Mouse (Mus musculus): ENCODE measurements around the gene Kcnh7. TPM values are rescaled to one million over a fixed set of nuclear protein-coding genes. Genes with fewer than 3 reads are reported as not detected.

Kcnh7 gene
- polyA plus RNA-seq, 1 experiment from 2014 or later, result 0.16 TPM

DNA sequence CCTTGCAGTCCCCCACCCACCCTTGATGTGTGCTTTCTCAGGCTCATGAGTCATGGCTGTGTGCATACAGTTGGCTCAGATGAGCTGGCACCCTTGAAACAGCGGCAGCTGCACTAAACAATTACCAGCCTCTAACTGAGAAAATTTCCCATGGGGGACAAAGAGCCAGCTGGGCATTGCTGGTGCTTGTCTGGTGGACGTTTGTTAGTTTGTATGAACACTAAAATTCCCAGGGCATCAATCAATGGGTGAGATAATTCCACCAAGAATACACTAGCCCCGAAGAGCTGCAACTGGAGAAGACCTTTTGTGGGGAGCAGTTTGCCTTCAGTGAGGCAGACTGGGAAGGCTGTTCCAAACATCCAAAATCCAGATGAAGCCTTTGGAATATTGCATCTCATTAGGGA, 376.6 kb downstream of the Kcnh7 start:
- no peaks in the 10 kb centered on the region for H3K27me3 ChIP-seq (replicated peaks; ENCODE audit: control insufficient read depth, insufficient read depth, low read length)
- H3K27ac ChIP-seq (ENCODE audit: low read depth, low read length), result no peak overlapping the region
- H3K9ac ChIP-seq (ENCODE audit: low read depth, low read length), result no peak overlapping the region
- no peaks in the 10 kb centered on the region for H3K4me1 ChIP-seq (replicated peaks; ENCODE audit: control insufficient read depth, insufficient read depth, low read length)
- 57% methylated on average over 3 of the region's 3 CpGs for WGBS
- ATAC-seq (replicated peaks; ENCODE audit: low FRiP score) (no peak), DNase-seq (ENCODE audit: low spot score) (no peak)
- no peaks in the 10 kb centered on the region for H3K36me3 ChIP-seq (ENCODE audit: control insufficient read depth, insufficient read depth, low read length)
- H3K9me3 ChIP-seq (ENCODE audit: control insufficient read depth, low read length), result no peaks in the 10 kb centered on the region
- H3K4me3 ChIP-seq (ENCODE audit: low read depth, low read length), result no peak overlapping the region
- no peak overlapping the region for H3K4me2 ChIP-seq

DNA sequence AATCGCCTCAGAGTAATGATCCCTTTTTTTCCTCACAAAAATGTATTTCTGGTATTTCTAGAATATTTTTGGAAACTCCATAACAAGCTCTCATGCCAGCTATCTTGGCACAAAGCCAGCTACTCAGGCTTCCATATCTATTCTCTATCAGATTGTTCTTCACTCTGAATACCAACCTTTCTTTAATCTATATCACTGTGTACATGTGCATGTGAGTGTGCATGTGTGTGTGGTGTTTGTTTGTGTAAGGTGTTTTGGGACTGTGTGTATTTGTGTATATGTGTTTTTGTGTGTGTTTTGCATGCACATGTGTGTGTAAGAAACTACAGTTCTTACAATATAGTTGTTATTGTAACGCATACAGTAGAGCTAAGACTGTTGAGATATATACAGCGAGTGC, 377.2 kb downstream of the Kcnh7 start:
- H3K27ac ChIP-seq (ENCODE audit: low read depth, low read length), result no peak overlapping the region
- H3K4me1 ChIP-seq (replicated peaks; ENCODE audit: control insufficient read depth, insufficient read depth, low read length), result no peaks in the 10 kb centered on the region
- H3K27me3 ChIP-seq (replicated peaks; ENCODE audit: control insufficient read depth, insufficient read depth, low read length), result no peaks in the 10 kb centered on the region
- no peaks in the 10 kb centered on the region for H3K36me3 ChIP-seq (ENCODE audit: control insufficient read depth, insufficient read depth, low read length)
- WGBS, result 77% methylated on average over 3 of the region's 3 CpGs
- ATAC-seq (replicated peaks; ENCODE audit: low FRiP score) (no peak), DNase-seq (ENCODE audit: low spot score) (no peak)
- no peak overlapping the region for H3K4me2 ChIP-seq
- no peaks in the 10 kb centered on the region for H3K9me3 ChIP-seq (ENCODE audit: control insufficient read depth, low read length)
- no peak overlapping the region for H3K9ac ChIP-seq (ENCODE audit: low read depth, low read length)
- H3K4me3 ChIP-seq (ENCODE audit: low read depth, low read length), result no peak overlapping the region

DNA sequence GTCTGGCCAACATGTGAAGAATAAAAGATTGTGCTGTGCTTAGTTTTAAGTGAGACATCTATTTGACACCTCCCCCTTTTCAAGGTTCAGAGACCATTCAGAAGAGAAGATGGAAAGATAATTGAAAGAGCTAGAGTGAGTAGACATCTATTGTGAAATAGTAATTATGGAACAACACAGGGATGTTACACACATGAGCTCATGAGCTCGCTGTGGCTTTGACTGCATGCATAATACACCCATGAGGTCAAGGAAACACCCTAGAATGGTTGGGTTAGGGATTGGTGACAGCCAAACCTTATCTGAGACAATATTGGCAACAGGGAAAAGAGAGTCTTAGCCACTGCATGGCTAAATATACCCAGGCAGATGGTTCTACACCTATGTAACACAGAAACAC, 380.1 kb downstream of the Kcnh7 start:
- no peaks in the 10 kb centered on the region for H3K4me1 ChIP-seq (replicated peaks; ENCODE audit: control insufficient read depth, insufficient read depth, low read length)
- ATAC-seq (replicated peaks; ENCODE audit: low FRiP score), result no peak
- no peaks in the 10 kb centered on the region for H3K36me3 ChIP-seq (ENCODE audit: control insufficient read depth, insufficient read depth, low read length)
- H3K4me3 ChIP-seq (ENCODE audit: low read depth, low read length), result no peak overlapping the region
- H3K9ac ChIP-seq (ENCODE audit: low read depth, low read length), result no peak overlapping the region
- no peak overlapping the region for H3K27ac ChIP-seq (ENCODE audit: low read depth, low read length)
- H3K4me2 ChIP-seq, result no peak overlapping the region
- no peak for DNase-seq (ENCODE audit: low spot score)
- no peaks in the 10 kb centered on the region for H3K27me3 ChIP-seq (replicated peaks; ENCODE audit: control insufficient read depth, insufficient read depth, low read length)
- WGBS, result 55% methylated on average over 1 of the region's 1 CpGs
- no peaks in the 10 kb centered on the region for H3K9me3 ChIP-seq (ENCODE audit: control insufficient read depth, low read length)

DNA sequence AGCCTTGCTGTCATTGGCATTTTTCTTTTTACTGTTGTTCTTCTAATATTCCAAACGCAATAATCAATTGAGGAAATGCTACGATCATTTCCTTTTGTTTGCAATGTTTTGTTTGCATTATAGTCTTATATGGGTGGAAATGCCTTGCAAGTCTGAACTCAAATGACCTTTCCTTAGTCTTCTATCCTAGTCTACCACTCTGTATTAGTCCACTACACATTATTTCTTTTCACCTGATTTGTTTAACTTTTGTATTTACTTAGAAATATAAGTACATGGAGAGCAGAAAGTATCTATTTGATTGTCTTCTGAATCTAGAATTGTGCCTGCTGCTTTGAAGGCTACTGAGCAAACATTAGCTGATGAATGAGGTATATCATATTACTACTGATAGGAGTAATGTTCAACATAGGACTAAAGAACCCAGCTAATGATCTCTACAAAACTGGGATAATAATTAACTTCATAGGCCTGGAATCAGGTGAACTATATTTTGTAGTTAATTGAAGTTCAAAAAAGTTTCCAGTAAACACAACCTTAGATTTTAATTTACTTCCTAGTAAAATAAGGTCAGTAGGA, 399.5 kb downstream of the Kcnh7 start:
- no peaks in the 10 kb centered on the region for H3K27me3 ChIP-seq (replicated peaks; ENCODE audit: control insufficient read depth, insufficient read depth, low read length)

DNA sequence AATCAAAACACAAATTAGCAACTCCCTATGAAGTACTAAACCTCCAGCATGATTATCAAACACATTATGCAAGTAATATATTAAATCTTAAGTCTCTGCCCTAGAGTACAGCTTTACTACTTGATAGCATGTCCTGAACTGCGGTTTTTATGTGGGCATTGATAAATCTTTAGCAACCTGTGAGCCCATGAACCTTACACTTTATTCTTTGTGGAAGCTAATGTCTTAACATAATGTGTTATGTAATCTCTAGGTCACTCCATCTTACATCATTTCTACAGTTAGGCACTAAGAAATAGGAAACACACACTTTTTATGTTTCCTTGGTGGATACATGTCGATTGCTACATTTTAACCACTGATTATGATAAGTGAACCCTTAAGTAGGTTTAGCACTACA, 437.8 kb downstream of the Kcnh7 start:
- H3K36me3 ChIP-seq (ENCODE audit: control insufficient read depth, insufficient read depth, low read length), result no peaks in the 10 kb centered on the region
- H3K9me3 ChIP-seq (ENCODE audit: control insufficient read depth, low read length), result no peaks in the 10 kb centered on the region
- no peak overlapping the region for H3K27ac ChIP-seq (ENCODE audit: low read depth, low read length)
- WGBS, result 65% methylated on average over 2 of the region's 2 CpGs
- H3K4me3 ChIP-seq (ENCODE audit: low read depth, low read length), result no peak overlapping the region
- ATAC-seq (replicated peaks; ENCODE audit: low FRiP score) (no peak), DNase-seq (ENCODE audit: low spot score) (no peak)
- no peaks in the 10 kb centered on the region for H3K4me1 ChIP-seq (replicated peaks; ENCODE audit: control insufficient read depth, insufficient read depth, low read length)
- H3K27me3 ChIP-seq (replicated peaks; ENCODE audit: control insufficient read depth, insufficient read depth, low read length), result no peaks in the 10 kb centered on the region
- H3K9ac ChIP-seq (ENCODE audit: low read depth, low read length), result no peak overlapping the region
- no peak overlapping the region for H3K4me2 ChIP-seq

More for the DNA sequence above, 399.5 kb downstream of the Kcnh7 start:
- WGBS, result 71% methylated on average over 2 of the region's 2 CpGs
- Histone ChIP-seq H3K4me3 (ENCODE audit: low read depth, low read length) (no peak overlapping the region), H3K9me3 (ENCODE audit: control insufficient read depth, low read length) (no peaks in the 10 kb centered on the region), H3K36me3 (ENCODE audit: control insufficient read depth, insufficient read depth, low read length) (no peaks in the 10 kb centered on the region), H3K9ac (ENCODE audit: low read depth, low read length) (no peak overlapping the region), H3K27ac (ENCODE audit: low read depth, low read length) (no peak overlapping the region), H3K4me2 (no peak overlapping the region), H3K4me1 (replicated peaks; ENCODE audit: control insufficient read depth, insufficient read depth, low read length) (no peaks in the 10 kb centered on the region)
- DNase-seq (ENCODE audit: low spot score) (no peak), ATAC-seq (replicated peaks; ENCODE audit: low FRiP score) (no peak)

DNA sequence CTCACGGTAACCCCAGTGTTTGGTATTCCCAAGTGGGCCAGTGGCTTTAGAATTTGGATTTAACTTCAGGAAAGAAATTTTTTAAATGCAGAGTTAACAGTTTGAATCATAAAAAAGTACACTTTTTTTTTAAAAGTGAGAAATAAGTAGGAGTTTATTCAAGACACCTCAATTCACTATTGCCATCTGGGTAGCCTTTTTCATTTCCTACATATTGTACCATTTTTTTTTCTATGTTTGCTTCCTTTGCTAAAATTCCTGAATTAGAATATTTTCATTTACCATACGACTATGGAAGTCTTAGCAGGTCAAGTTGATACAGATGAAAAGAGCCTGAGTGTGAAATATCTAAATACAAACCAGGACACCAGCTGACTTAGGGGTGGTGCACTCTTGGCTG, 441.0 kb downstream of the Kcnh7 start:
- no peaks in the 10 kb centered on the region for H3K9me3 ChIP-seq (ENCODE audit: control insufficient read depth, low read length)
- DNase-seq (ENCODE audit: low spot score) (no peak), ATAC-seq (replicated peaks; ENCODE audit: low FRiP score) (no peak)
- no peaks in the 10 kb centered on the region for H3K27me3 ChIP-seq (replicated peaks; ENCODE audit: control insufficient read depth, insufficient read depth, low read length)
- H3K36me3 ChIP-seq (ENCODE audit: control insufficient read depth, insufficient read depth, low read length), result no peaks in the 10 kb centered on the region
- no peaks in the 10 kb centered on the region for H3K4me1 ChIP-seq (replicated peaks; ENCODE audit: control insufficient read depth, insufficient read depth, low read length)
- no peak overlapping the region for H3K4me3 ChIP-seq (ENCODE audit: low read depth, low read length)
- no peak overlapping the region for H3K27ac ChIP-seq (ENCODE audit: low read depth, low read length)
- no peak overlapping the region for H3K9ac ChIP-seq (ENCODE audit: low read depth, low read length)
- WGBS, result 71% methylated on average over 2 of the region's 2 CpGs
- H3K4me2 ChIP-seq, result no peak overlapping the region

DNA sequence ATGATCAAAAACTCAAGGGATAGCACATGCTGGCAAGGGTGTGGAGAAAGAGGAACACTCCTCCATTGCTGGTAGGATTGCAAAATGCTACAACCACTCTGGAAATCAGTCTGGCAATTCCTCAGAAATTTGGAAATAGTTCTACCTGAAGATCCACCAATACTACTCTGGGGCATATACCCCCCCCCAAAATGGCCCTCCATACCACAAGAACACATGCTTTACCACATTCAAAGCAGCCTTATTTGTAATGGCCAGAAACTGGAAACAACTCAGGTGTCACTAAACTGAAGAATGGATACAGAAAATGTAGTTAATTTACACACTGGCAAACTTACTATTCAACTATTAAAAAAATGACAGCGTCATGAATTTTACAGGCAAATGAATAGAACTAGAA, 453.4 kb downstream of the Kcnh7 start:
- no peak overlapping the region for H3K9ac ChIP-seq (ENCODE audit: low read depth, low read length)
- WGBS, result 57% methylated on average over 1 of the region's 1 CpGs

DNA sequence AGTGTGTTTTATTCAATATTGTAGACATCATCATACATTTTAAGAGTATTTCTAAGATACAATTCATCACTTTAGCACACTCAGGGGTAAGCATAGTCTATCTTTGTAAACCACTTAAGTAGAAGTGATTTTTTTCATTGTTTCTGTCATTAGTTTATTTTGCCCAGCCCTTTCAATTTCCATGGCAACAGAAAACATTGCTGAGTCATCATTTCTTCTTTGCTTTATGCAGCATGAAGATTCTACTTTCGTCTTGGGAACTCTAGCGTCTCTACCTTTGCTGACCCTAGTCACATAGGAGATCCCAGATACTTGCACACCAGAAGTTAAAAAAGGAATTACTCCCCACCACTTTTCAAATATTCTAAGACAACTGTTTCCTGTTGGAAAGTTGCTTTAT, 456.4 kb downstream of the Kcnh7 start:
- no peak for DNase-seq (ENCODE audit: low spot score)
- H3K36me3 ChIP-seq (ENCODE audit: control insufficient read depth, insufficient read depth, low read length), result no peaks in the 10 kb centered on the region
- H3K4me2 ChIP-seq, result no peak overlapping the region
- no peaks in the 10 kb centered on the region for H3K27me3 ChIP-seq (replicated peaks; ENCODE audit: control insufficient read depth, insufficient read depth, low read length)
- no peak overlapping the region for H3K4me3 ChIP-seq (ENCODE audit: low read depth, low read length)
- ATAC-seq (replicated peaks; ENCODE audit: low FRiP score), result no peak
- H3K4me1 ChIP-seq (replicated peaks; ENCODE audit: control insufficient read depth, insufficient read depth, low read length), result no peaks in the 10 kb centered on the region
- no peak overlapping the region for H3K27ac ChIP-seq (ENCODE audit: low read depth, low read length)
- WGBS, result 88% methylated on average over 2 of the region's 2 CpGs
- H3K9ac ChIP-seq (ENCODE audit: low read depth, low read length), result no peak overlapping the region
- H3K9me3 ChIP-seq (ENCODE audit: control insufficient read depth, low read length), result no peaks in the 10 kb centered on the region

More for the DNA sequence above, 453.4 kb downstream of the Kcnh7 start:
- no peak overlapping the region for H3K27ac ChIP-seq (ENCODE audit: low read depth, low read length)
- ATAC-seq (replicated peaks; ENCODE audit: low FRiP score) (no peak), DNase-seq (ENCODE audit: low spot score) (no peak)
- no peaks in the 10 kb centered on the region for H3K9me3 ChIP-seq (ENCODE audit: control insufficient read depth, low read length)
- no peak overlapping the region for H3K4me3 ChIP-seq (ENCODE audit: low read depth, low read length)
- no peak overlapping the region for H3K4me2 ChIP-seq
- H3K4me1 ChIP-seq (replicated peaks; ENCODE audit: control insufficient read depth, insufficient read depth, low read length), result no peaks in the 10 kb centered on the region
- no peaks in the 10 kb centered on the region for H3K27me3 ChIP-seq (replicated peaks; ENCODE audit: control insufficient read depth, insufficient read depth, low read length)
- no peaks in the 10 kb centered on the region for H3K36me3 ChIP-seq (ENCODE audit: control insufficient read depth, insufficient read depth, low read length)

DNA sequence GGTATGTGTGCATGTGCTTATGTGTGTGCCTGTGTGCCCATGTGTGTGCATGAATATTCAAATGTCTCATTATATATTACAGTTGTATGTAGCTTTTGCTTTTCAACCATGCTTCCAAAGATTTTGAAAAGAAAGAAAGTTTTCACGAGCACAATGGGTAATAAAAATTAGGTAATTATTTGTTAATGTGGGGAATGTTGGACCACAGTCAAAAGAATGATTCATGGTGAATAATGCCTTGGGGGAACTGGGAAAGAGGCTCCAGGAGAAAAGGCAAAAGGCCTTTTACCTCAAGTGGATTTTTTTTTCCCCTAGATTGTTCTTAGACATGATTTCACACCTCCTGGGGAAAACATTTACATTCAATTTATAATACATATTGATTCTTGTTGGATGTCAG, 458.1 kb downstream of the Kcnh7 start:
- whole genome bisulfite sequencing, result 52% methylated on average over 1 of the region's 1 CpGs
- no peaks in the 10 kb centered on the region for H3K36me3 ChIP-seq (ENCODE audit: control insufficient read depth, insufficient read depth, low read length)
- no peak overlapping the region for H3K4me2 ChIP-seq
- no peaks in the 10 kb centered on the region for H3K9me3 ChIP-seq (ENCODE audit: control insufficient read depth, low read length)
- H3K27ac ChIP-seq (ENCODE audit: low read depth, low read length), result no peak overlapping the region
- no peak overlapping the region for H3K9ac ChIP-seq (ENCODE audit: low read depth, low read length)
- no peaks in the 10 kb centered on the region for H3K27me3 ChIP-seq (replicated peaks; ENCODE audit: control insufficient read depth, insufficient read depth, low read length)
- H3K4me3 ChIP-seq (ENCODE audit: low read depth, low read length), result no peak overlapping the region
- ATAC-seq (replicated peaks; ENCODE audit: low FRiP score) (no peak), DNase-seq (ENCODE audit: low spot score) (no peak)
- H3K4me1 ChIP-seq (replicated peaks; ENCODE audit: control insufficient read depth, insufficient read depth, low read length), result no peaks in the 10 kb centered on the region

All from liver, embryonic 11.5 days (tissue).